Mouse (Mus musculus): ENCODE measurements around the gene Eps15.

Eps15 gene

GRCm38 (mm10) chr4:109401176-109401689, 121.2 kb downstream of the Eps15 start:
- no peak for DNase-seq (ENCODE audit: low read depth)

- peak; percentile 34 for DNase-seq (ENCODE audit: low read depth)
These were observed 124.8 kb downstream of the Eps15 start for GRCm38 (mm10) chr4:109404908-109405307.

- no peak for DNase-seq (ENCODE audit: low read depth)
These were observed 125.3 kb downstream of the Eps15 start for GRCm38 (mm10) chr4:109405415-109405814.

- peak; percentile 90 for DNase-seq (ENCODE audit: low read depth)
These were observed 126.0 kb downstream of the Eps15 start for GRCm38 (mm10) chr4:109406054-109406485.

GRCm38 (mm10) chr4:109406486-109407175, 126.6 kb downstream of the Eps15 start, which contains the start of gene Ttc39a:
Gene Ttc39a, plus strand, starts transcription at chr4:109406623.
- peak; percentile 84 for DNase-seq (ENCODE audit: low read depth)

GRCm38 (mm10) chr4:109407176-109407520, 127.1 kb downstream of the Eps15 start:
- no peak for DNase-seq (ENCODE audit: low read depth)

- peak; percentile 57 for DNase-seq (ENCODE audit: low read depth)
These were observed 127.8 kb downstream of the Eps15 start for GRCm38 (mm10) chr4:109407701-109408485.

GRCm38 (mm10) chr4:109410681-109411376, 130.8 kb downstream of the Eps15 start:
- no peak for DNase-seq (ENCODE audit: low read depth)

- DNase-seq (ENCODE audit: low read depth) = no peak
These were observed 131.4 kb downstream of the Eps15 start for GRCm38 (mm10) chr4:109411377-109411967.

GRCm38 (mm10) chr4:109412233-109412632, 132.2 kb downstream of the Eps15 start:
- DNase-seq (ENCODE audit: low read depth) = no peak

- DNase-seq (ENCODE audit: low read depth) = no peak
These were observed 137.9 kb downstream of the Eps15 start for GRCm38 (mm10) chr4:109417998-109418397.

- no peak for DNase-seq (ENCODE audit: low read depth)
These were observed 138.9 kb downstream of the Eps15 start for GRCm38 (mm10) chr4:109419017-109419416.

- DNase-seq (ENCODE audit: low read depth) = no peak
These were observed 139.5 kb downstream of the Eps15 start for GRCm38 (mm10) chr4:109419563-109419962.

- DNase-seq (ENCODE audit: low read depth) = no peak
These were observed 140.2 kb downstream of the Eps15 start for GRCm38 (mm10) chr4:109420138-109420795.

- no peak for DNase-seq (ENCODE audit: low read depth)
These were observed 141.5 kb downstream of the Eps15 start for GRCm38 (mm10) chr4:109421608-109422007.

GRCm38 (mm10) chr4:109422436-109422835, 142.4 kb downstream of the Eps15 start:
- DNase-seq (ENCODE audit: low read depth) = no peak

- no peak for DNase-seq (ENCODE audit: low read depth)
These were observed 143.4 kb downstream of the Eps15 start for GRCm38 (mm10) chr4:109423438-109423837.

GRCm38 (mm10) chr4:109427058-109427457, 147.0 kb downstream of the Eps15 start:
- DNase-seq (ENCODE audit: low read depth) = no peak

GRCm38 (mm10) chr4:109430250-109430649, 150.2 kb downstream of the Eps15 start:
- DNase-seq (ENCODE audit: low read depth) = no peak

- peak; percentile 73 for DNase-seq (ENCODE audit: low read depth)
These were observed 150.8 kb downstream of the Eps15 start for GRCm38 (mm10) chr4:109430854-109431253.

- DNase-seq (ENCODE audit: low read depth) = no peak
These were observed 152.8 kb downstream of the Eps15 start for GRCm38 (mm10) chr4:109432668-109433375.
